Mouse (Mus musculus): ENCODE results near the gene Prl7d1. TPM values are rescaled to one million over a fixed set of nuclear protein-coding genes. Genes with fewer than 3 reads are reported as not detected.
"Not testable (repeated sequence)": the region's sequence is repeated elsewhere in the genome, so short reads cannot be mapped to it uniquely, and the experiment has no call there.

The Prl7d1 gene
- polyA plus RNA-seq (2015; fragmentation: Nextera tagmentation; extraction: Ambion mirVana), result not detected in 2 replicates

- Histone ChIP-seq H3K9me3 (ENCODE audit: control insufficient read depth, low read length) (no peaks in the 10 kb centered on the region), H3K36me3 (ENCODE audit: control insufficient read depth, insufficient read depth) (no peaks in the 10 kb centered on the region), H3K9ac (replicated peaks; ENCODE audit: low read depth, low read length) (no peak within 1 kb of the TSS), H3K4me2 (ENCODE audit: low read length) (no peak within 1 kb of the TSS), H3K4me1 (replicated peaks; ENCODE audit: control insufficient read depth, insufficient read depth, low read length) (no peaks in the 10 kb centered on the region), H3K27ac (ENCODE audit: low read length) (no peak within 1 kb of the TSS), H3K27me3 (replicated peaks; ENCODE audit: control insufficient read depth, insufficient read depth, low read length) (no peaks in the 10 kb centered on the region), H3K4me3 (replicated peaks; ENCODE audit: low read length) (no peak within 1 kb of the TSS)
- WGBS, result 91% methylated on average over 5 of the region's 5 CpGs
- no peak for ATAC-seq
These were observed at the start of gene Prl7d1 for GRCm38 (mm10) chr13:27716636-27717035. TSS of gene Prl7d1 (minus strand) at chr13:27716736.

- H3K9ac ChIP-seq (replicated peaks; ENCODE audit: low read depth, low read length), result no peak overlapping the region
- no peaks in the 10 kb centered on the region for H3K36me3 ChIP-seq (ENCODE audit: control insufficient read depth, insufficient read depth)
- no peaks in the 10 kb centered on the region for H3K27me3 ChIP-seq (replicated peaks; ENCODE audit: control insufficient read depth, insufficient read depth, low read length)
- no peaks in the 10 kb centered on the region for H3K4me1 ChIP-seq (replicated peaks; ENCODE audit: control insufficient read depth, insufficient read depth, low read length)
- H3K4me3 ChIP-seq (replicated peaks; ENCODE audit: low read length), result no peak overlapping the region
- no peaks in the 10 kb centered on the region for H3K9me3 ChIP-seq (ENCODE audit: control insufficient read depth, low read length)
- ATAC-seq, result no peak
- no peak overlapping the region for H3K27ac ChIP-seq (ENCODE audit: low read length)
- H3K4me2 ChIP-seq (ENCODE audit: low read length), result no peak overlapping the region
- WGBS, result 90% methylated on average over 10 of the region's 10 CpGs
These were observed 18.1 kb upstream of the Prl7d1 start for GRCm38 (mm10) chr13:27734512-27735186.

DNA sequence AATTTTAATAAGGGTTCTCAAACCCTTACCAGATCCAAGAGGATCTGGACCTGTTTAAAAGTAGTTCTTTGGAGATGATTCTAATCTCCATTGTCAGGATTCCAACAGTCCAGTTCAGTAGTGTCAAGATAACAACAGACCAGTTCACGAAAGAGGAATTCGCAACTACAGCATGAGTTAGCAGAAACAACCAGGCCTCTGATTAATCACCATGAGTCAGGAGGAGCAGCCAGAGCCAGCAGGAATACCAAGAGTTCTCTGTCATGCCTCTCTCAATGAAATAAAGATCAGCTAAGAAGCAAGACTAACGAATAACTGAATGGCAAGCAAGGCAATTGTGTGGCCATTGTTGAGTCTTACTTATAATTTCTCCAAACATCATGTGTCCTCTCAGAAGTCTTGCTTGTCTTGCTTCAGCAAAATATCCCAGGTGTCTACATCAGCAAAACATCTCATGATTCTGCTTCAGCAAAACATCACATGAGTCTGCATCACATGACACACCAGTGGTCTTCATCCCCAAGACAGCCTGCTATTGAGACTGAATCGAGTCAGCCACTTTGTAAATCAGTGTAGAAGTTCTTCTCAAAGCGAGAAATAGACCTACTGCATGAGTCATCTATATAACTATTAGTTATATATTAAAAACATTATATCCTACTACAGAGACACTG is 13.9 kb upstream of the Prl7d1 start:
- H3K9me3 ChIP-seq (ENCODE audit: control insufficient read depth, low read length); ATAC-seq; H3K36me3 ChIP-seq (ENCODE audit: control insufficient read depth, insufficient read depth); H3K4me3 ChIP-seq (replicated peaks; ENCODE audit: low read length); H3K4me2 ChIP-seq (ENCODE audit: low read length); H3K9ac ChIP-seq (replicated peaks; ENCODE audit: low read depth, low read length); H3K4me1 ChIP-seq (replicated peaks; ENCODE audit: control insufficient read depth, insufficient read depth, low read length); H3K27ac ChIP-seq (ENCODE audit: low read length); H3K27me3 ChIP-seq (replicated peaks; ENCODE audit: control insufficient read depth, insufficient read depth, low read length): not testable (repeated sequence)
- WGBS, result 82% methylated on average over 5 of the region's 5 CpGs

DNA sequence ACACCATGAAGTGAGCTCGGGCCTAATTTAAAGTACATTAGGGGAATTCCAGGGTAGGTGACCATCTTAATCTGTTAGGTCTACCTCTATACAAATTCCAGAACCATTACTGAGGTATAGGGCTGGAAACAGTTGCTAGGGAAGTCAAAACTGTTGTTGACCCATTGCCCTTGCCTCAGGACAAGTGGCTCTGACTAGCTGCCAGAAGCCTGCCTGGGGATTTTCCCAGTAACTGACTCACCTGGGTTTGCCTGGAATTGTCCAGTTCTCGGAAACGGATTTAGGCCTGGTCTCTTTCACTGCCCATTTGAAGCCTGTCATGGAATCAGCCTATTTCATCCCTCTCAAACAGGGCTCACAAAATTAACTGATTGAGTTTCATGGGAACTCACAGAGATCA is 8.5 kb upstream of the Prl7d1 start:
- H3K9me3 ChIP-seq (ENCODE audit: control insufficient read depth, low read length); H3K4me3 ChIP-seq (replicated peaks; ENCODE audit: low read length); ATAC-seq; H3K4me2 ChIP-seq (ENCODE audit: low read length); H3K4me1 ChIP-seq (replicated peaks; ENCODE audit: control insufficient read depth, insufficient read depth, low read length); H3K36me3 ChIP-seq (ENCODE audit: control insufficient read depth, insufficient read depth); H3K9ac ChIP-seq (replicated peaks; ENCODE audit: low read depth, low read length); H3K27me3 ChIP-seq (replicated peaks; ENCODE audit: control insufficient read depth, insufficient read depth, low read length); H3K27ac ChIP-seq (ENCODE audit: low read length): not testable (repeated sequence)
- 90% methylated on average over 3 of the region's 3 CpGs for WGBS

DNA sequence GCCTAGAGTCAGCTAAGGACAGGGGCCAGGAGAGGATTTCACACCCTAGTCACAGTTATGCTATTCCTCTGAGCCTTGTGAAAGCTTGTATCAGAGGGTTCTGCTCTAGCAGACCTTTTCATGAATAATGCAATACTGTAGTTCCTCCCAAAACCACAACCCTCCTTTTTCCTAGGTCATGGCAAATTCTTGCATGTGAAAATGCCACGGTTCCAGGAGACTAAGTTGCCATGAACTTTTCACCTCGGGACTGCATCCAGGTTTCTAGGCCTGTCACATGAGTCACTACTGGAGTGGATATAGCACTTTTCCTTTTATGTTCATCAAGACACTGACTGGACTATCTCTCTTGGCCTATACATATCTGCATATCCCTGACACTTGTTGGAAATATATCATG is 10.0 kb downstream of the Prl7d1 start:
- Histone ChIP-seq H3K27ac (ENCODE audit: low read length) (no peak overlapping the region), H3K36me3 (ENCODE audit: control insufficient read depth, insufficient read depth) (no peaks in the 10 kb centered on the region), H3K4me2 (ENCODE audit: low read length) (no peak overlapping the region), H3K27me3 (replicated peaks; ENCODE audit: control insufficient read depth, insufficient read depth, low read length) (no peaks in the 10 kb centered on the region), H3K4me3 (replicated peaks; ENCODE audit: low read length) (no peak overlapping the region), H3K4me1 (replicated peaks; ENCODE audit: control insufficient read depth, insufficient read depth, low read length) (no peaks in the 10 kb centered on the region), H3K9ac (replicated peaks; ENCODE audit: low read depth, low read length) (no peak overlapping the region), H3K9me3 (ENCODE audit: control insufficient read depth, low read length) (no peaks in the 10 kb centered on the region)
- ATAC-seq, result no peak
- WGBS, result 85% methylated on average over 2 of the region's 2 CpGs

DNA sequence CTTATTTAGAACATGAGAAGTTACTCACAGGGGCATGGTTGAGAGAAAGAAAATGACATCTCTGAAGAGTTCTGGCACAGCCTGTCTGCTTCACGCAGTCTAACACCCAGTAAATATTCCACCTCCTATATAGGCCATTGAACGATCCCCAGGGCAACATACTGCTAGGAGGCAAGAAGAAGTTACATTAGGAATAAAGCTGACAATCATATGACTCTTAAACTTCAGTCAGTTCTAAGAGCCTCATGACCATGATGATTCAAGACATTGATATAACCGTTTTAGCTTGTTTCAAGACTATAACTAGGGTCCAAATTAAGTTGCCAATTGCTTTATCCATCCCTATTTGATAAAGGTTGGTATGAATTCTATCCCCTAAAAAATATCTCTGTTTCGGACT is 48.6 kb downstream of the Prl7d1 start, which contains the start of gene Prl7a2:
Gene Prl7a2 (minus strand): TSS at position 101 of the 400 bp plus-strand sequence.
- Histone ChIP-seq H3K4me3 (replicated peaks; ENCODE audit: low read length) (no peak within 1 kb of the TSS), H3K9ac (replicated peaks; ENCODE audit: low read depth, low read length) (no peak within 1 kb of the TSS), H3K27ac (ENCODE audit: low read length) (no peak within 1 kb of the TSS), H3K27me3 (replicated peaks; ENCODE audit: control insufficient read depth, insufficient read depth, low read length) (no peaks in the 10 kb centered on the region), H3K4me2 (ENCODE audit: low read length) (no peak within 1 kb of the TSS), H3K9me3 (ENCODE audit: control insufficient read depth, low read length) (no peaks in the 10 kb centered on the region), H3K4me1 (replicated peaks; ENCODE audit: control insufficient read depth, insufficient read depth, low read length) (no peaks in the 10 kb centered on the region), H3K36me3 (ENCODE audit: control insufficient read depth, insufficient read depth) (no peaks in the 10 kb centered on the region)
- 91% methylated on average over 4 of the region's 4 CpGs for WGBS
- no peak for ATAC-seq

- Histone ChIP-seq H3K4me2 (ENCODE audit: low read length) (no peak overlapping the region), H3K9me3 (ENCODE audit: control insufficient read depth, low read length) (no peaks in the 10 kb centered on the region), H3K27me3 (replicated peaks; ENCODE audit: control insufficient read depth, insufficient read depth, low read length) (no peaks in the 10 kb centered on the region), H3K4me1 (replicated peaks; ENCODE audit: control insufficient read depth, insufficient read depth, low read length) (no peaks in the 10 kb centered on the region), H3K27ac (ENCODE audit: low read length) (no peak overlapping the region), H3K9ac (replicated peaks; ENCODE audit: low read depth, low read length) (no peak overlapping the region), H3K4me3 (replicated peaks; ENCODE audit: low read length) (no peak overlapping the region), H3K36me3 (ENCODE audit: control insufficient read depth, insufficient read depth) (no peaks in the 10 kb centered on the region)
- ATAC-seq, result no peak
- WGBS, result 75% methylated on average over 2 of the region's 2 CpGs
These were observed 55.8 kb downstream of the Prl7d1 start for GRCm38 (mm10) chr13:27660747-27661146.

Other genes with a start within 250 kb of the Prl7d1 start
- gene Prl8a8, start 203.5 kb downstream of the Prl7d1 start, polyA plus RNA-seq (2015; fragmentation: Nextera tagmentation; extraction: Ambion mirVana), result not detected in 2 replicates
- gene Prl8a9, start 152.1 kb downstream of the Prl7d1 start, polyA plus RNA-seq (2015; fragmentation: Nextera tagmentation; extraction: Ambion mirVana), result not detected in 2 replicates
- gene Prl8a1, start 134.6 kb downstream of the Prl7d1 start, polyA plus RNA-seq (2015; fragmentation: Nextera tagmentation; extraction: Ambion mirVana), result not detected in 2 replicates
- gene Prl7b1, start 106.2 kb downstream of the Prl7d1 start, polyA plus RNA-seq (2015; fragmentation: Nextera tagmentation; extraction: Ambion mirVana), result not detected in 2 replicates
- gene Prl7a1, start 74.2 kb downstream of the Prl7d1 start, polyA plus RNA-seq (2015; fragmentation: Nextera tagmentation; extraction: Ambion mirVana), result not detected in 2 replicates
- not detected in 2 replicates for gene Prl7a2, start 48.7 kb downstream of the Prl7d1 start, polyA plus RNA-seq (2015; fragmentation: Nextera tagmentation; extraction: Ambion mirVana)
- gene Prl7c1, start 64.1 kb upstream of the Prl7d1 start, polyA plus RNA-seq (2015; fragmentation: Nextera tagmentation; extraction: Ambion mirVana), result not detected in 2 replicates
- not detected in 2 replicates for gene Prl2a1, start 84.9 kb upstream of the Prl7d1 start, polyA plus RNA-seq (2015; fragmentation: Nextera tagmentation; extraction: Ambion mirVana)
- not detected in 2 replicates for gene Prl2c1, start 132.6 kb upstream of the Prl7d1 start, polyA plus RNA-seq (2015; fragmentation: Nextera tagmentation; extraction: Ambion mirVana)